Mouse (Mus musculus): ENCODE data around the gene Pagr1a. TPM values are rescaled to one million over a fixed set of nuclear protein-coding genes. Genes with fewer than 3 reads are reported as not detected.

Pagr1a gene
- polyA plus RNA-seq, 1 experiment from 2014 or later: 23.1 TPM

DNA sequence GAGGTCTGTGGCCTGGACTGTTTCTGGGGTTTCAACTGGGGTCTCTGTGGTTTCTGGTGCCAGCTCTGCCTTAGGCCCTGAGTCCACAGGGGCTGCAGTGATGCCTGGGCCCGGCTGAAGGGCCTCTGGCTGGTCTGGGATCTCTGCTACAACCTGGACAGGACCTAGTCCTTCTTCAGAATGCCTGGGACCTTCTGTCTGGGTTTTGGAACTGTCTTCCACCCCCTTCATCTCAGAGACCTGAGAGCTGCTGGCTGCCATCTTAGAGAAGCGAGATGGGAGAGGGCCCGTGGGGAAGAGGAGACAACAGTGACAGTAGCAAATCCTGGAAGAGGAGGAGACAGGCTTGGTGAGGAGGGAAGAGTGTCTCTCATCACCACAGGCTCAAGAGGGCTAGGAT, 2.9 kb upstream of the Pagr1a start:
- Histone ChIP-seq H3K36me3 (ENCODE audit: control insufficient read depth, insufficient read depth, low read length) (peaks cover 40% of the 10 kb centered on the region), H3K4me1 (ENCODE audit: control insufficient read depth in 2 of 2, insufficient read depth in 2 of 2, low read length in 2 of 2) (peaks cover 34 to 67% of the 10 kb centered on the region in 2 experiments), H3K27ac (replicated peaks in 1 of 2; ENCODE audit: control insufficient read depth in 1 of 2, insufficient read depth in 1 of 2, low read depth in 2 of 2, low read length in 2 of 2) (no peak overlapping the region), H3K4me3 (ENCODE audit: control insufficient read depth in 1 of 2, insufficient read depth in 1 of 2, low read depth in 1 of 2, low read length in 2 of 2) (peak overlapping the region in 1 of 2 experiments; percentile 49; a peak in 1 of 4 replicates), H3K9me3 (ENCODE audit: control insufficient read depth, low read length) (no peaks in the 10 kb centered on the region), H3K4me2 (ENCODE audit: low read length) (peak overlapping the region; percentile 85), H3K9ac (ENCODE audit: low read length) (peak overlapping the region; percentile 72), H3K27me3 (ENCODE audit: control insufficient read depth, insufficient read depth, low read length) (no peaks in the 10 kb centered on the region)
- no peak for ATAC-seq (ENCODE audit: insufficient number of reproducible peaks, insufficient read depth, low FRiP score, low read depth)
- WGBS: 67% methylated on average over 3 of the region's 3 CpGs

DNA sequence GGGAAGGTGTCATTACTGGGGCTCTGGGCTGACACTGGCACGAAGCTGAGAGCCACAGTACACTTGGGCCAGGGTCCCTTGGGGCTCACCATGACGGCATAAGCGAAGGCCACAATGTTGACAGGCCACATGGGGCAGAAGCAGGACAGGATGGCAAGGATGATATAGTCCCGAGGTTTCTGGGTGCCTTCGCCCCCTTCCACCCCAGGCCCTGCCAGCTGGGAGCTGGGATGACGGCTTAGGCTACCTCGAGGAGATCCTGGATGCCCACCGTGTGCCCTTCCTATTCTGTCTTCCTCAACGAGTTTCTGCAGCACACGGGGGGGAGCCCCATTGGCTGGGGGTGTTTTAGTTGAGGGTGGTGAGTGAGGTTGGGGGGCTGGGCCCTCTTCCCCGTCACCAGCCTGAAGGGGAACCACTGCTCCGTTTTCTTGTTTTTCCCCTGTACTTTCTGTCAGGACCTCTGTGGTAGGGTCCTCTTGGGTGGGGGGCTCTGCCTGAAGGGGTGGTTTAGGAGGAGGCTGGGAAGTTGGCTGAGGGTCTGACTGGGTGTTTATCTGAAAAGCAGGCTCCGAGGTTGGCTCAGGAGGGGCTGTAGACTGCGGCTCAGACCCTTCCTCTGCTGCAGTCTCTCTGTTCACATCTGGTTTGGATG, 2.3 kb upstream of the Pagr1a start:
- Histone ChIP-seq H3K9ac (ENCODE audit: low read length) (no peak overlapping the region; the same call in 1 of the 2 replicates), H3K27ac (replicated peaks in 1 of 2; ENCODE audit: control insufficient read depth in 1 of 2, insufficient read depth in 1 of 2, low read depth in 2 of 2, low read length in 2 of 2) (no peak overlapping the region), H3K4me1 (ENCODE audit: control insufficient read depth in 2 of 2, insufficient read depth in 2 of 2, low read length in 2 of 2) (peaks cover 32 to 68% of the 10 kb centered on the region in 2 experiments), H3K4me3 (ENCODE audit: control insufficient read depth in 1 of 2, insufficient read depth in 1 of 2, low read depth in 1 of 2, low read length in 2 of 2) (no peak overlapping the region), H3K4me2 (ENCODE audit: low read length) (no peak overlapping the region), H3K9me3 (ENCODE audit: control insufficient read depth, low read length) (no peaks in the 10 kb centered on the region), H3K27me3 (ENCODE audit: control insufficient read depth, insufficient read depth, low read length) (no peaks in the 10 kb centered on the region), H3K36me3 (ENCODE audit: control insufficient read depth, insufficient read depth, low read length) (peaks cover 41% of the 10 kb centered on the region)
- 80% methylated on average over 14 of the region's 14 CpGs for WGBS
- no peak for ATAC-seq (ENCODE audit: insufficient number of reproducible peaks, insufficient read depth, low FRiP score, low read depth)

DNA sequence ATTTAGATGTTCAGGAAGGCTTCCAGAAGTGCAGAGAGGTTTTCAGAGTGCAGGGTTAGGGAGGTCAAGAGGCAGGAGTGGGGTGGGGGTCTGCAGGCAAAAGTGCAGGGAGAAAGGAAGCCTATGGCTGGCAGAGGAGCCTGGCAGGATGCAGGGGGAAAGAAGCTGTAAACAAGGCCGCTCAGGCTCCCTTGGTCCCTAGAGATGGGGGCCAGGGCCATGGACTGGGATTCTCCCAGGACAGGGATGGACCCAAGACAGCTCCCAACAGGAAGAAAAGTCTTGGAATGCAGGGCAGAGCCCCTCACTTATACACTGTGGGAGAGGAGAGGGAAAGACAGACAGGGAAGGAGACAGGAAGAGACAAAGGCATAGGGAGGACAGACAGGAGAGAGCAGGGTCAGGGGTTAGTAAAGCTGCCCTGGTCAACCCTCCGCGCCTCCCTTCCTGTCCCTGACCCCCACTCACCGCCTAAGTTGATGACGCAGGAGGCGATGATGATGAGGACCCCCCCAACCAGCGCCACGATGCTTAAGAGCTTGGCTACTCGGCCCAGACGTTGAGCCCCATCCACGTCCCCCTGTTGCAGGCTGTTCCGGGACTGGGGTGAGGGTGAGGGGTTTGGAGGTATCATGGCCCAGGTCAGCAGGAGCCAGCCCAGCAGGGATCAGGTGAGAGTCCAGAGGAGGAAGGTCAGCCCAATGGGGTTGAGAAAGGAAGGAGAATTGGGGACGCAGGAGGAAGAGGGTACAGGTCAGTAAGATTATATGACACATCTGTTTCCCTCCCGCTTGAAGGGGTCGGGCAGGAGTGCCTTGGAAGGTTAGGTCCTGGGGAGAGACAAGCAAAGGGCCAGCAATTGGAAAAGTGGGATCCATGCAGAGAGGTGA, 1.5 kb upstream of the Pagr1a start:
- Histone ChIP-seq H3K4me1 (ENCODE audit: control insufficient read depth in 2 of 2, insufficient read depth in 2 of 2, low read length in 2 of 2) (peaks cover 27 to 65% of the 10 kb centered on the region in 2 experiments), H3K9me3 (ENCODE audit: control insufficient read depth, low read length) (no peaks in the 10 kb centered on the region), H3K4me2 (ENCODE audit: low read length) (no peak overlapping the region), H3K27ac (replicated peaks in 1 of 2; ENCODE audit: control insufficient read depth in 1 of 2, insufficient read depth in 1 of 2, low read depth in 2 of 2, low read length in 2 of 2) (no peak overlapping the region), H3K4me3 (ENCODE audit: control insufficient read depth in 1 of 2, insufficient read depth in 1 of 2, low read depth in 1 of 2, low read length in 2 of 2) (no peak overlapping the region), H3K9ac (ENCODE audit: low read length) (no peak overlapping the region; the same call in 1 of the 2 replicates), H3K27me3 (ENCODE audit: control insufficient read depth, insufficient read depth, low read length) (no peaks in the 10 kb centered on the region), H3K36me3 (ENCODE audit: control insufficient read depth, insufficient read depth, low read length) (peaks cover 34% of the 10 kb centered on the region)
- no peak for ATAC-seq (ENCODE audit: insufficient number of reproducible peaks, insufficient read depth, low FRiP score, low read depth)
- WGBS: 72% methylated on average over 15 of the region's 15 CpGs

DNA sequence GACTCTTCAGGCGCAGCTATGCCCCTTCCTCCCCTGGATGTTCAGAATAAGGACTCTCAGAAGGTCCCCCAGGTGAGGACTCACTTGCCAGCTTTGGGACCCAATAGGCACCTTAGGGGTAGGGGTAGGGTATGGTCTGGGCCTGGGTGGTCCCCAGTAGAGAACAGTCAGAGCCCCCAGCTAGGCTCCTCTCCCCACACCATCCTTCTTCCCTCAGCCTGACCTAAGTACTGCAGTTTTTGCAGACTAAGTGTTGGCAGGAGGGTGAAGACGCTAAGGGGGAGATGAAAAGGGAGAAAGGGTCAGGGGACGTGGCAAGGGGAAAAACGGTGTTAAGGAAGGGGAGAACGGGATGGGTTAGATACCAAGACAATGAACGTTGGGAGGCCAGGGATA, 796 bp upstream of the Pagr1a start:
- no peak for ATAC-seq (ENCODE audit: insufficient number of reproducible peaks, insufficient read depth, low FRiP score, low read depth)
- no peak overlapping the region for H3K4me3 ChIP-seq (ENCODE audit: control insufficient read depth in 1 of 2, insufficient read depth in 1 of 2, low read depth in 1 of 2, low read length in 2 of 2)
- no peak overlapping the region for H3K27ac ChIP-seq (replicated peaks in 1 of 2; ENCODE audit: control insufficient read depth in 1 of 2, insufficient read depth in 1 of 2, low read depth in 2 of 2, low read length in 2 of 2)
- no peak overlapping the region for H3K4me2 ChIP-seq (ENCODE audit: low read length)
- no peaks in the 10 kb centered on the region for H3K27me3 ChIP-seq (ENCODE audit: control insufficient read depth, insufficient read depth, low read length)
- no peaks in the 10 kb centered on the region for H3K9me3 ChIP-seq (ENCODE audit: control insufficient read depth, low read length)
- 47% methylated on average over 6 of the region's 6 CpGs for WGBS
- peaks cover 34% of the 10 kb centered on the region for H3K36me3 ChIP-seq (ENCODE audit: control insufficient read depth, insufficient read depth, low read length)
- peaks cover 27 to 62% of the 10 kb centered on the region in 2 experiments for H3K4me1 ChIP-seq (ENCODE audit: control insufficient read depth in 2 of 2, insufficient read depth in 2 of 2, low read length in 2 of 2)
- H3K9ac ChIP-seq (ENCODE audit: low read length): peak overlapping the region; percentile 25; the same call in 1 of the 2 replicates

DNA sequence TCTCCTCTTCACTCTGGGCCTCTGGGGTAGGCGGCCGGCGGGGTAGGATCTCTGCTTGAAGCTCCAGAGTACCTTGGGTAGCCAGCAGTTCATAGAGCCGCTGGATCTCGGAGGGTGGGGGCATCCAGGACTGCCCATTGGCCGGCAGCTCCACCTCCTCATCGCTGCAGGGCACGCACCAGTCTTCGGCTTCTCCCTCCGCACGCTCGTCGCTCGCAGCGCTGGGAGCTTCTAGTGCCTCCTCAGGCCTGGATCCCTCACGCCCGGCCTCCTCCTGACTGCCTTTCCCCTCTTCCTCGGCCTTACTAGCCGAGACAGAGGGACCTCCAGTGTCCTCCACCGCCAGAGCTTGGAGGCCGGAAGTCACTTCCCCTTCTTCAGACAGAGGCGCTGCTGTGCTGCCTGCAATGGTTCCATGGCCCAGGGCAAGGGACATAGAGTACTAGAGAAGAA, 640 bp downstream of the Pagr1a start:
- WGBS: 1% methylated on average over 22 of the region's 22 CpGs
- peaks cover 26 to 47% of the 10 kb centered on the region in 2 experiments for H3K4me1 ChIP-seq (ENCODE audit: control insufficient read depth in 2 of 2, insufficient read depth in 2 of 2, low read length in 2 of 2)
- H3K36me3 ChIP-seq (ENCODE audit: control insufficient read depth, insufficient read depth, low read length): peaks cover 31% of the 10 kb centered on the region
- peak overlapping the region; percentile 81 for H3K4me2 ChIP-seq (ENCODE audit: low read length)
- peak overlapping the region; percentile 94 for H3K9ac ChIP-seq (ENCODE audit: low read length)
- H3K27me3 ChIP-seq (ENCODE audit: control insufficient read depth, insufficient read depth, low read length): no peaks in the 10 kb centered on the region
- ATAC-seq (ENCODE audit: insufficient number of reproducible peaks, insufficient read depth, low FRiP score, low read depth): peak; percentile 55
- peak overlapping the region; percentile 81 to 94 for H3K4me3 ChIP-seq (ENCODE audit: control insufficient read depth in 1 of 2, insufficient read depth in 1 of 2, low read depth in 1 of 2, low read length in 2 of 2)
- H3K9me3 ChIP-seq (ENCODE audit: control insufficient read depth, low read length): no peaks in the 10 kb centered on the region
- peak overlapping the region; percentile 94 to 98 for H3K27ac ChIP-seq (replicated peaks in 1 of 2; ENCODE audit: control insufficient read depth in 1 of 2, insufficient read depth in 1 of 2, low read depth in 2 of 2, low read length in 2 of 2)

DNA sequence TGATC, 869 bp downstream of the Pagr1a start, which contains the start of gene Pagr1b:
Gene Pagr1b (minus strand): TSS at position 4 of the 5 bp plus-strand sequence.
- Histone ChIP-seq H3K36me3 (ENCODE audit: control insufficient read depth, insufficient read depth, low read length) (peaks cover 31% of the 10 kb centered on the region), H3K9me3 (ENCODE audit: control insufficient read depth, low read length) (no peaks in the 10 kb centered on the region), H3K27me3 (ENCODE audit: control insufficient read depth, insufficient read depth, low read length) (no peaks in the 10 kb centered on the region), H3K4me2 (ENCODE audit: low read length) (peak within 1 kb of the TSS; percentile 81), H3K4me1 (ENCODE audit: control insufficient read depth in 2 of 2, insufficient read depth in 2 of 2, low read length in 2 of 2) (peaks cover 23 to 45% of the 10 kb centered on the region in 2 experiments), H3K9ac (ENCODE audit: low read length) (peak within 1 kb of the TSS; percentile 94), H3K4me3 (ENCODE audit: control insufficient read depth in 1 of 2, insufficient read depth in 1 of 2, low read depth in 1 of 2, low read length in 2 of 2) (peak within 1 kb of the TSS; percentile 81 to 94), H3K27ac (replicated peaks in 1 of 2; ENCODE audit: control insufficient read depth in 1 of 2, insufficient read depth in 1 of 2, low read depth in 2 of 2, low read length in 2 of 2) (peak within 1 kb of the TSS; percentile 94 to 98)
- no peak for ATAC-seq (ENCODE audit: insufficient number of reproducible peaks, insufficient read depth, low FRiP score, low read depth)

DNA sequence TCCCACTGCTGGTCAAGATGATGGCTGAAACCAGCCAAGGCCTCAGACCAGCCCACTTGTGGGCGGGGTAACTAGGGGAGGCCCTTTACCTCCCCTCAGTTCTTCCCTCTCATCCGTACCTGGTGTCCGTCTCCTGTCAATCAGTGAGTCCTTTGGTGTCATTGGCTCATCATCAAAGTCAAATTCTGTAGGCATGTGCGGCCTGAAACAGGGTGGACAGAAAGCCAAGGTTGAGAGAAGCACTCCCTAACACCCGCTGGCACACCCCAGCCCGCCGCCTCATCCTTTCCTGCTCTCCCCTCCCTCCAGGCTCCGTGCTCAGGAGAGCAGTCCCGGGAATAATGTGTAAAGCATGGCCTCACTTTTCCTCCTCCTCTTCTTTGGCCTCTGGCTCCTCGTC, 1.1 kb downstream of the Pagr1a start:
- no peaks in the 10 kb centered on the region for H3K27me3 ChIP-seq (ENCODE audit: control insufficient read depth, insufficient read depth, low read length)
- 3% methylated on average over 10 of the region's 10 CpGs for WGBS
- H3K9ac ChIP-seq (ENCODE audit: low read length): peak overlapping the region; percentile 94
- peak; percentile 16; the same call in 1 of the 2 replicates for ATAC-seq (ENCODE audit: insufficient number of reproducible peaks, insufficient read depth, low FRiP score, low read depth)
- peak overlapping the region; percentile 94 to 98 for H3K27ac ChIP-seq (replicated peaks in 1 of 2; ENCODE audit: control insufficient read depth in 1 of 2, insufficient read depth in 1 of 2, low read depth in 2 of 2, low read length in 2 of 2)
- H3K4me1 ChIP-seq (ENCODE audit: control insufficient read depth in 2 of 2, insufficient read depth in 2 of 2, low read length in 2 of 2): peaks cover 22 to 43% of the 10 kb centered on the region in 2 experiments
- peak overlapping the region; percentile 81 for H3K4me2 ChIP-seq (ENCODE audit: low read length)
- H3K9me3 ChIP-seq (ENCODE audit: control insufficient read depth, low read length): no peaks in the 10 kb centered on the region
- peaks cover 31% of the 10 kb centered on the region for H3K36me3 ChIP-seq (ENCODE audit: control insufficient read depth, insufficient read depth, low read length)
- H3K4me3 ChIP-seq (ENCODE audit: control insufficient read depth in 1 of 2, insufficient read depth in 1 of 2, low read depth in 1 of 2, low read length in 2 of 2): peak overlapping the region; percentile 81 to 94

Measured in heart, embryonic 14.5 days (tissue).